Mouse (Mus musculus) left cerebral cortex, postnatal 36 days (tissue): ENCODE measurements around the gene Tmem104. TPM values are rescaled to one million over a fixed set of nuclear protein-coding genes. Genes with fewer than 3 reads are reported as not detected.

Source experiments
- DNase-seq, 2 experiments: peaks; one replicate each; pipeline ENCODE4 v3.0.0; 2021 to 2022; ENCODE audit warnings: low spot score in 2 of 2, mixed read lengths in 1 of 2
- intact Hi-C: fragments of 180-260 bp; cut with DNase I; formaldehyde crosslinking; loops from one replicate; pipeline ENCODE4 v1.15.1; 2025
- total RNA-seq, 2 experiments: library from RNA; stranded (reverse); gene quantifications; 2 replicates each; pipeline ENCODE4 v1.2.3; 2021

Gene Tmem104
- total RNA-seq, 2 experiments from 2014 or later: 14.2 to 15.4 TPM

DNA sequence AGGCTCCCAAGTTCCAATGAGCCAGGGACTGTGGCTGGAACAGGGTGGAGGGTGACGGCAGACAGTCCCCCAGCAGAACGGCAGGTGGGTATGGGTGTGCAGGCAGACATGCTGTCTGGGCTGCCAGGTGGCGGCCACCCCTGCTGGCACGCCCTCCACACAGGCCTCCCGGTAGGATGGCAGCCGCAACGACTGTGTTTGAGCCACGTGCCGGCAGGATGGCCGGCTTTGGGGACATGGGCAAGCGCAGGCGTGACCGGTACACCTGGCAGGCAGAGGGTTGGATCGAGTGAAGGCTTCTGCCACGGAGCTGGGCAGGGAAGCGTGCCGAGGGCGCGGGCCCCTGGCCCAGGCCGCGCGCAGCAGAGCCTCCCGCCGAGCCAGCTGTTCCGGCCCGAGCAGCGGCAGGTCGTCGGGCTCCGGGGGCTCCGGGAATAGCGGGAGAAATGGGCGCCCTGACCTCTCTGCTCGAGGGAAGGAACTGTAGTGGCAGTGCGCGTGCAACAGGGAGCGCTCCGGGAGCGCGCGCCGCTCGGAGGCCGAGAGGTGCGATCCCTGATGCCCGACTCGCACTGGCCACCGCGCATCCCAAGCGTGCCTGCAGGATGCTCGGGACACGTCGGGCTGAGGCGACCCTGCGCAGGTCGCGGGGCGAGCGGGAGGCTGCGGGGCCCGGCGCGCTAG, 62.6 kb downstream of the Tmem104 start:
- intact Hi-C loops: no loop called here
- DNase-seq: no peak

DNA sequence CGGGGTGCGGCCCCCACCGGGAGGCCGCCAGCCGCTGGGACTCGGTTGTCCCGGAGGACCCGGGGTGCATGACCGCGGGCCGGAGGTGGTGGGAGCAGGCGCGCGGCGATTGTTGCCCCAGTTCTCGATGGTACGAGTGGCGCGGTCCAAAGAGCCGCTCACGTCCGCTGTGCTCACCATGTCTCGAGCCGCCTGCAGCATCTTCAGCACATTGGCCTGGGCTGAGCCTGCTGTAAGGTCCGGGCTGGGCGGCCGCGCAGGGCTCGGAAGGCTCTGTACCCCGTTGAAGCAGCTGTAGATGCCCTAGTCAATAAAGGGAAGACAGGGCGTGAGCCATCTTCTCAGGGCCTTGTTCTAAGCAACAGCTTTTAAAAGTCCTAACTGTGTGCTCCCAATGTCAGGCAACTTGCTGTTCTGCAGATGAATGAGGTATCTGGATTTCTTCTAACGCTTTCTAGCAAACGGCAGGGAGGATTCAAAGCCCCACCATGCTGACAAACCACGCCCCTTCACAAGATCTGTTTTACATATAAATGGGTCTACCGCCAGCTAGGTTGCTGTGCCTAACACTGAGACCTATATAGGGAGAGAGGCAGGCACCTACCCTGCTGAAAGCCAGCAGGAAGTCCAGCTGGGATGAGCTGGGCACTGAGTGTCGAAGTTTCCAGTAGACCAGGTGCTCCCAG, 63.3 kb downstream of the Tmem104 start:
- intact Hi-C loops: no loop called here
- DNase-seq: no peak

DNA sequence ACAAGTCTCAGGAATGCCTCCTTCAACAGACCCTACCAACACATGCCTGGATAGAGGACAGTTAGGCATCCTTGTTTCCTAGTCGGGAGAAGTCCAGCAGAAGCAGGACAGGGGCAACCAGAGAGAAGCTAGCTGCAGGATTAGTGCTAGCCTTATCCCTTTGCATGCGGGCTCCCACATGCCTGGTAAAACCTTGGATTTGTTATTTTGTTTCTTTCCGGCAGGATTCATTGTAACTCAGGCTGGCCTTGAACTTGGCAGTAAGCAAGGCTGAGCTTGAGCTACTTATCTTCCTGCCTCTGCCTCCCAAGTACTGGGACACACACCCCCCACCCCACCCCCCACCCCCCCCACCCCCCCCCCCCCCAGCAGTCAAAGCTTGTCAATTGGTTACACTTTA, 64.0 kb downstream of the Tmem104 start:
- intact Hi-C loops: no loop called here
- DNase-seq: no peak

DNA sequence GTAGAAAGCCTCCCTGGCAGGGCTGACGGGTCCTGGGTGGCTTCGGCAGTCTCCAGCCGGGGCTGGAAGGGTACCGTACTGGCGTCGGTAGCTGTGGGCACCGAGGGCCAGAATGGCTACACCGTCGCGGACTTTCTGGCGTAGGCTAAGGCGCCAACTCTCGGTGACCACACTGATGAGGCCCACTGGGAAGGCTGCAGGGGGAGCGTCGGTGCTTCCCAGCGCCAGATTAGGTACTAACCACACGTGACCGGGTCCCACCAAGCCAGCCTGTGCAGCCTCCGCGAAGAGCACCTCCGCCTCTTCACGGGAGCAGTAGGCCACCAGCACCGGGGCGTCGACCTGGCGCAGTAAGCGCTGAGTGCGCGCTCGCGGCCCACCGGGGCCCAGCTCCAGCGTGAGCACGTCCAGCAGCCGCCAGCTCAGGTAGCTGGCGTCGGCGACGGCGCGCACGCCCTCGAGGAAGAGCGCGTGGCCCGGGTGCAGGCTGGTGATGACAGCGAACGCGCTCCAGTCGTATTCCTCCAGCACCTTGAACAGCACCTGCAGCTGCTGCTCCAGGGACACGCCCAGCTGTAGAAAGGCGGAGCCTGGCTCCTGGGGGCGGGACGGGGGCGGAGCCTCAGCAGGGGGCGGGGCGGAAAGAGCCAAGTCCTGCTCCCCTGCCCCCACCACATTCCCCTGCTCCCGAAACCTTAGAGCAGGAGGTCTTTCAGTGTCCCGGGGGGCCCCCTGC, 70.7 kb downstream of the Tmem104 start:
- intact Hi-C loops: no loop called here
- DNase-seq: no peak

DNA sequence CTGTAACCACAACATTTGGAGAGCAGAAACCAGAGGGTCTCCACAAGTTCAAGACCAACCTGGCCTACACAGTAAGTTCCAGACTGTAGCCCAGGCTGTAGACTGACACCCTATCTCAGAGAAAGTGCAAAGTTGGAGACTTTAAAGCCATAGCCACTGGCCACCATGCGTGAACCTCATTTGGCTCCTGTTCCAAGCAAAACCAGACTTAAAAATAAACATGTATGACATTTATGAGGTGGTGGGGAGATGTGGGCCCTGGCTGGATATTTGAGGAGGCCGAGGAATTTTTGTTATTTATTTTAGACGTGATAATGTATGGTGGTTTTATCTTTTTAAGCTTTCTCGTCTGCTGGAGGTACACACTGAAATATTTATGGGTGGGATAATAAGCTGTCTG, 71.8 kb downstream of the Tmem104 start:
- DNase-seq: no peak
- intact Hi-C loops: no loop called here

DNA sequence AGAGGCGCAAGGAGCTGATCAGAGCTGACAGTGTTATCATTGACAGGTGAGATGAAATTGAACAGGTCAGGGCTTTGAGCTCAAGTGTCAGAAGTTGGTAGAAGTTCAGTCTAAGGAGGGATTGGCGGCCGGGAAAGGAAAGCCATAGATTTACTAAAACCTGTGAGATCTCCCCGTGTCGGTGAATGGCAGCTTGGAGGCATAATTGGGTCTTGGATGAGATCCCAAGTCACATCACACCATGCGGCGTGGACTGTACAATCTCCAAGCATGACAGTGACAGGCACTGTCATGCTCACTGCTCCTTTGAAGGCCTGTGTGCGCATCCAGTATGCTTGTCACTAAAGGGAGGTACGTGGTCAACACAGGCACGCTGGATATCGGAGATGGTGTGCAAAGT, 75.7 kb downstream of the Tmem104 start:
- intact Hi-C loops: loop anchor here (5.0 kb wide), 1 partner anchor 181 kb away; no protein-coding TSS in a partner anchor
- no peak for DNase-seq

DNA sequence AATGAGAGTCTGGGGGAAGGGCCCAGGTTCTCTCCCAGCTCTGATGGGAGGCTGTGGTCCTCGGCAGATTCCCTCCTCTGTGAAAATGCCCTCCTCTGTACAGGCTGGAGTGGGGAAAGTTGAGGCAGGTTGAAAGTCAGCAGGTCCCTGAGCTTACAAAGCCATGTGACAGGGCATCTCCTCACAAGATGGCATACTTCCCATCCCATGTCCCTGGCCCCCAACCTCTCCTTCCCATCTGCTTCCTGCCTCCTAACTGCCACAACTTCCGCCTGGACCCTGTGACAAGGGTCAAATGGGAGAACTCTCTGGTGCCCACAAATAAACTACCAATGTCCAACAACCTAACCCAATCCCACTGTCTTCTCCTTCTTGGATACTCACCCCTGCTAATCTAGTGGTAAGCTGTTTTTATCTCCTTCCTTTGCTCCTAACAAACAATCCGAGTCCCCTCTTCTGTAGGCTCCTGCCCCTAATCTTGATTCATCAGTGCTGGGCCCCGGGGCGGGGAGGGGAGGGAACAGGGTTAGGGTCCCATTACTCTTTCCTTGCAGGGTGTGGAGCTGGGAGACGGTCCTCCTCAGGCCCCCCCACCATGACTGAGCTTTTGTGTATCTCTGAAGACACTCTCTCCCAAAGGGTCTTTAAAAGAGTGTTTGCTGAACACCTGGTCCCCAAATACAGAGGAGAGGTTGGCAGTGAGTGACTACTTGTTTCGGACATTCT, 77.0 kb downstream of the Tmem104 start:
- DNase-seq: no peak
- intact Hi-C loops: loop anchor here (5.0 kb wide), 1 partner anchor 182 kb away; no protein-coding TSS in a partner anchor

DNA sequence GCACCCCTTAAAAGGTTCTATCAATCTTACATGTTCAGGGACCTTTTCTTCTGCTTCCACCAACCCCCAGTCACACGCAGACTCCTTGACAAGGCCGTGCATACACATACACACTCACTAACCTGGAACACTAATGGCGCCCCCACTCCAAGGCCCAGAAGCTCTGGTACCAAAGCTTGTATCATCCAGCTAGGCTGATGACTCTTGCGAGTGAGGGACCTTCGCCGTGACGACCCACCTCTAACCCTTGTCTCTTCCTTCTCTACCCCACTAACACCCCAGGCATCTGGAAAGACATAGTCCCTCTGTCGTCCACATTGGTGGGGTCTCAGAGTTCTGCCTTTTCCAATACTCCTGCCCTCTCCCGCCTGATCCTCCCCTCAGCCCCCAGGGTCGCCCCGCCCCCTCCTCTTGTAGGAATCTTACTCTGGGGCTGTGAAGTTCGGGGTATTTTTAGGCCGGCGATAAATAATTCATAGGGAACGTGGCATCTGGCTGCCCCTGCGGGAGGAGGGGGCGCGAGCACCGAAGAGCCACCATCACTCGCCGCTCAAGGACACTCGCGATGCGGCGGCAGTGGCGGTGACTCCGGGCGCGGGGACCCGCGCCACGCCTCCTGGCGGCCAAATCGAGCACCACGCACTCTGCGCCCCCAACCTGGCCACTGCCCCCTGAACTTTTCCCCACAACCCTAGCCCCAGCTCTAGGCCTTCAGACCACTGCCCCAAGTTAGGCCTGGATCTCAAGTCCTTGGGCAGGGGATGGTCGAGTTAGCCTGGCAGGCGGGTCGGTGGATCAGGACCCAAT, 77.8 kb downstream of the Tmem104 start:
- DNase-seq: no peak
- intact Hi-C loops: loop anchor here (5.0 kb wide), 1 partner anchor 183 kb away; no protein-coding TSS in a partner anchor

DNA sequence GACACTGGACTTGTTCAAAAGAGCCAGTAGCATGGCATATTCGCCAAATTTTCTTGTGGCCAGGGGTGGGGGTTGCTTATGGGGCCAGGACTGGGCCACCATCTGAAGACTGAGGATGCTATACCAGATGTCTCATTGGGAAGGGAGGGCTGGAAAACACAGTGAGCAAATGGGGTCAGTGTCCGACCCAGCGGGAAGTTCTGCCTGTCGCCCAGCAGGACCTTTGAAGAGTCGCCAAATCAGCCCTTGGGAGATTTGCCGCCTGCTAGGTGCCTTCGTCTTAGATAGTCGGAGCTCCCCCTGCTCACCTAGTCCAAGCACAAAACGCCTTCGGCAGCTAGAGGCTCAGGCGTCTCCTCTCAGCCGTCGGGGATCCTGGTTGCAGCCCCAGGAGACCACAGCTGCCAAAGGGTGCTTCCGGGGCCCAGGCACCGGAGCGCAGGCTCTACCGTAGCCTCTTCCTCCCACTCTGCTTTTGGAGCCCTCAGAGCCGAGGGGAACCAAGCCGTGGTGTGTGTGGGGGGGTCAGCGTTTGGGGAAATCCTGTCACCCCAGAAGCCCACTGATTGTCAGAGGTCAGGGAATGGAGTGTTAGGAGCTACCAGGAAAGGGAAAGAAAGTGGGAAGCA, 78.6 kb downstream of the Tmem104 start:
- intact Hi-C loops: no loop called here

DNA sequence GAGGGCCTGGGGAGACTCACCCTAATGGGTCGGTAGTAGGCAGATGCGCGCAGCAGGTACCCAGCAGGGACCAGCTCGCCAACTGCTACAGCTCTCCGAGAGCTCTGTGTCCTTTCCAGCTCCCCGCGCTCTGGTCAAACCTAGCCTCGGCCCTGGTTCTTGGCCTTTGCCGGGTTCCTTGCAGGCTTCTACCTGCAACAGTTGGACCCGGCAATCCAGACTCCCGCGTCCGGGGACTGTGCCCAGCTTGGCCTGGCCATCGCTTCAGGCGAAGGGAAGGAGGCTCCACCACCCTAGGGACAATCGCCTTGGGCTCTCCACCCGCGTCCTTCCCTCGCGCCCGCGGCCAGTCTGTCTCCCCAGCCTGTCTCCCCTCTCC, 79.1 kb downstream of the Tmem104 start:
- intact Hi-C loops: no loop called here

More for the DNA sequence above, 78.6 kb downstream of the Tmem104 start:
- DNase-seq: no peak

DNA sequence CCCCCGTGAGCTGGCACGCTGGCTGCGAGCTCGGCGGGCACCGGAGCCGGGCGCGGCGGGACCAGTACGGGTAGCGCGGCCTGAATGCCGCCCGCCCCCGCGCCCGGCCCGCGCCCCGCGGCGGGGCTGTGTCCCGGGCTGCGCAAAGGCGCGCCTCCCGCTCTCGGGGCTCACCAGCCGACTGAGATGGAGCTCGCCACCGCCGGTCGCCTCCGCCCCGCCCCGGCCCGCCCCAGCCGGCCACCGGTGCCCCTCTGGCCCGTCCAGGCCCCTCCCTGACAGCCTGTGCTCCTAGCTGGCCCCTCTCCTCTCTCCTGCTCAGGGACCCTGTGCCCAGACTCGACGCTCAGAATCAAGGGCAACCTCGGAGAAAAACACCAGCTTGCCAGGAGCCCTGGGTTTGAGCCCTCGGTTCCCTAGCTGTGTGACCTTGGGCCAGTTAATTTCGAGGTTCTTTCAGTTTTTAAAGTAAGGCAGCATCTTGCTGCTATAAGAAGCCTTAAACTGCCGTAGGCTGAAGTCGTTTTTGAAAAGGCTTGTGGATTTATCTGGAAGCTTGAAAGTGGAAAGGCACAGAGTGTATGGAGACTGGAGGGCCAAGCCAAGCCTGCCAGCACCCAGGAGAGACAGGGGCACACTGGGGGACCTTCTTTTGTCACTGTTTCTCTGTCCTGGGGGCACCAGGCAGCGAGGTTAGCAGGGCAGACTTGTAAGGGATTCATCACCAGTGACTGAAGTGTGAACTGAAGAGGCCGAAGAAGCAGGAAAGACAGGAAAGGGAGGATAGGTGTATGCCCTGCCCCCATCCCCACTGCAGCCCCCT, 80.0 kb downstream of the Tmem104 start, which contains the start of gene Grin2c:
Gene Grin2c (minus strand): TSS at position 183 of the 823 bp plus-strand sequence.
- intact Hi-C loops: no loop called here
- no peak for DNase-seq

More for the DNA sequence above, 79.1 kb downstream of the Tmem104 start:
- DNase-seq: no peak

DNA sequence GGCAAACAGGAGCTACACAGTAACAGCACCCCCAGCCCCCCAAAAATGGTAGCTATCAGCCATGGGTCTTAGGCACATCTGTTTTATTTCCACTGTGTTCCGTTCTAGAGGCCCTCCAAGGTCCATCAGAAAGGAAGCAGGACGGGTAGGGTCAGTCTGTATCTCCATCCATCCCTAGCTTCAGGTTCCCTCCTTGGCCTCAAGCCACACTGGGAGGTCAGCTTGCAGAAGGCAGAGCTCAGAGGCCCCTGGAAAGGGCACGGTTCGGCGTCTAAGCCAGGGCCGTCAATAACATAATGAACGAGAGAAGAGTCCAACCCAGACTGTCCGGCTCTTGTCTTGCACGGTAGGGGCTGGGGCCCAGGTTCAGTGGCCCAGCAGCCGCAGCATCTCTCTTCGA, 80.7 kb downstream of the Tmem104 start:
- intact Hi-C loops: loop anchor here (2.0 kb wide), 1 partner anchor 107 kb away; no protein-coding TSS in a partner anchor
- DNase-seq: no peak

DNA sequence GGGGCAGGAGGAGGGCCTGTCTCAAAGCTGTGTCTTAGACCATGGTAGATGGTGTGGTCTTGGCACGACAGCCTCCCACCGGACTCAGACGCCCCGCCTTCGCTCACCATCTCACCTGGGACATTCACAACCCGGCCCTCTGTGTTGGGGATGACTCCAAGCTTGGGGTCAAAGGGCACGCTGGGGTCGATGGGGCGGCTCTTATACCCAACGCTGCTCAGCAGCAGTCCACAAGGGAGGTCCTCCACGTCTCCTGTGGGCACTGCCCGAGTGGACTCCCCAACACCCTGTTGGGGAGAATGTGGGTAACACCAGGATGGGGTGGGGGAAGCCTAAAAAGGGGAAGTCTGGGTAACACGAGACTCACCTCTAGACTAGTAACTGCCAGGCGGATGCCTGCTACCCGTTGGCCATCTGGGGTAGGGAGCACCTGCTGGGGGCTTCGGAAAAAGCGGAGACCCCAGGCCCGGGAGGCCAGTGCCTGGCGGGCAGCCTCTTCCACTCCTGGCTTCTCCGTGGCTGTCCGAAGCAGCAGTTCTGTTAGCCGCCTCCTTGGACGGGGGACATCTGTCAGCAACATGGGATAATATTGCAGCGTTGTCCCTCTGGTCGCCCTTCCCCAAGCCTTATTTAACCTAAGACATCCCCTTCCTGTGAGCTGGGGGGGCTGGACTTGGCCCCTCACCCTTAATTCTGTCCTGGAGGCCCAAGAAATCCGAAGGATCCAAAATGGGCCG, 82.2 kb downstream of the Tmem104 start:
- intact Hi-C loops: loop anchor here (1.0 to 2.0 kb wide), 2 partner anchors 67 to 109 kb away; no protein-coding TSS in a partner anchor
- no peak for DNase-seq

DNA sequence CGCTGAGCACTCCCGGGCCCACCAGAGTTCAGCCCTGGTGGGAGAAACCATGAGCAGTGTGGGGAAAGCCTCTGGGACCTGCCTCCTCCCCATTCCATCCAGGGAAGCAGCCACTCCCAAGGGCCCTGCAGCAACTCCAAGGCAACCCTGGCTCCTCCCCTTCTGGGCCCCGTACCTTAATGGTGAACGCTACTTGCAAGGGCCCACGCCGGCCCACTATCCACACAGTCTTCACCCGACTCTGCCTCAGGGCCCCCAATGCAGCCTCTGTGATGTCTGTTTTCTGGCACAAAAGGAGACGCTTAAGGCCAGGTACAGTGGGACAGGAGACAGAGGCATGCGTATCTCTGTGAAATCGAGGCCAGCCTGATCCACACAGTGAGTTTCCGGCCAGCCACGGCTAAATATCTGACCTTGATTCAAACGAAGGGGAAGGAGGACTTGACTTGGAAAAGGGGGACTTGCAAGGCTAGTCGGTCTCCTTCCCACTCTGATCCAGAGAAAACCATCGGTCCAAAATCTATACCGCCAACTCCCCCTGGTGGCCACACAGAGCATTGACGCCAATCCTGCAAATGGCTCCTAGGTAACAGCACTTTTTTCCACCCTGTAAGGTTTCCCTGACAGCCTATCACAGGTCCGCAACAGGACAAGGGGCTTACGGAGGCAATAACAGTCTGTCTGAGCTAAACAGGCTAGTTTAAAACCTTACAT, 83.0 kb downstream of the Tmem104 start:
- peak; percentile 77 to 81 for DNase-seq
- intact Hi-C loops: loop anchor here (1.0 kb wide), 1 partner anchor 68 kb away; no protein-coding TSS in a partner anchor

DNA sequence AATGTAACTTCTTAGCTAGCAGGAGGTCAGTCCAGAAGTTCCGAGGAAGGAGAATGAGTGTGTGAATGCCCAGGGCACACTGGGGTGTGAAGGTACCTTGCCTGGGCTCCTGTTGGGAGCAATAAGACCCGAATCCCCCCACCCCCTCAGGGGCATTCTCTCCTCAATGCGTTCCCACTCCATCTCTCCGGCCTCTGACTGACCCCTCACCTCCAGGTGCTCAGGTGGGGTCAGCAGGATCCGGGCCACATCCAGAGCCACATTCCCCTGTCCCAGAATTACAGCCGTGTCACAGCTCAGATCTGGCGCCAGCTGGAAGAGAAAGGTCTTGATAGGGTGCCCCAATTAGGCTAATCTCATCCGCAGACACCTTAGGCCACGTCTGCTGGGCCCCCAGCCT, 83.8 kb downstream of the Tmem104 start:
- no peak for DNase-seq
- intact Hi-C loops: no loop called here

DNA sequence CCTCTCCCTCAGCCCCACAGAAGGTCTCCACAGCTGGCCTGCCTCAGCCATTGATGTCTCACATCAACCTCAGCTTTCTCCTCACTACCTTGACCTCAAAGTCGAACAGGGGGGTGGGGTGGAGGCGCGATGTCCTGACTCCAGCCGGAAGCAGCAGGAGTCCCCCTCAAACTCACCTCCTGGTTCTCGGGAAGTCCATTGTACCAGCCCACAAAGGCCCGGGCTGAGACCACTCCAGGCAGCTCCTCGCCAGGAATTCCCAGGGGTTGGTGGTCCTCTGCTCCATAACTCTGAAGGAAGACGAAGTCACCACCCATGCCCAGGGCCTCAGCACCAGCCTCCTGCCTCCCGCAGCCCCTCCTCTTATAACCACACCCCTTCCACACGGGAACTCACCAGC, 84.2 kb downstream of the Tmem104 start:
- DNase-seq: no peak
- intact Hi-C loops: no loop called here
